Mouse (Mus musculus): ENCODE data around the gene Rab25. TPM values are rescaled to one million over a fixed set of nuclear protein-coding genes. Genes with fewer than 3 reads are reported as not detected.

Gene Rab25
- total and polyA plus RNA-seq, 3 experiments: 2.2 TPM; not detected in 2

DNA sequence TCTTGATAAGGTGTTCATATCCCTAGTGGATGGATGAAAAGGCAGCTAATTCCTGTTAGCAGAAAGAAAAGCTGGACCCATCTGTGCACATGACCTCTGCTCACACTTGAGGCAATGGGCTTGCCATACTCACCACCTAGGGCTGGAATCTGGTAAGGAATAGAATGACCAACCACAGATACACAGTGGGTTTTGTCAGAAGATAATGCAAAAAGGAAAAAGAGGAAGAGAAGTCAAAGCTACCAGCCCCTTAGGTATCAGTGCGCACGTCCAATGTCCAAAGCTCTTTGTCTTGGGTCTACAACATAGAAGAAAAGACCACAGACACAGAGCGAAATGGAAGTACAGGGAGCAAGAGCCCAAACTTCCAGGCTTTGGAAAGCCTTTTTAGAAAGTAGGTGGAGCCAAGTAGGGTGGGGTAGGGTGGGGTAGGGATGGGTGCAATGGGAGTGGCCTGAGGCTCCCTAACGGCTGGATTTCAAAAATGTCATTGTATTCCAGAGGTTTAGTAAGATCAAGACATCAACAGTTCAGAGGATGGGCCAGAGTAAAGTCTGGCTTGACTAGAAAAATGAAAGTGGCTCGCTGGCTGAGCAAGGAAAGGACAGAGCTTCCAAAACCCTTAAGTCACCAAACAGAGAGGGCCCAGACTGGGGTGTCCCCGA lies 46.6 kb downstream of the Rab25 start:
- Histone ChIP-seq H3K27me3 (ENCODE audit: control insufficient read depth, insufficient read depth, low read length) (no peaks in the 10 kb centered on the region), H3K4me3 (peak overlapping the region; percentile 87), H3K9ac (ENCODE audit: low read depth, low read length) (peak overlapping the region; percentile 88), H3K36me3 (ENCODE audit: control insufficient read depth, insufficient read depth, low read length) (peaks cover 7% of the 10 kb centered on the region), H3K79me2 (replicated peaks; ENCODE audit: control insufficient read depth, insufficient read depth, low read length) (peaks cover 6% of the 10 kb centered on the region; the same call in 1 of the 2 replicates), H3K27ac (peak overlapping the region; percentile 94), H3K4me1 (ENCODE audit: control insufficient read depth, insufficient read depth, low read length) (peaks cover 14% of the 10 kb centered on the region)
- TF ChIP-seq CTCF (IDR thresholded peaks at IDR 0.05) (no peak), POLR2A (IDR thresholded peaks at IDR 0.05; ENCODE audit: insufficient read depth, low read depth, low read length) (peak; percentile 41; the same call in 1 of the 2 replicates)
- WGBS: 32% methylated on average over 6 of the region's 6 CpGs
- DNase-seq: no peak
- intact Hi-C loops (cut with DNase I): no loop called here

DNA sequence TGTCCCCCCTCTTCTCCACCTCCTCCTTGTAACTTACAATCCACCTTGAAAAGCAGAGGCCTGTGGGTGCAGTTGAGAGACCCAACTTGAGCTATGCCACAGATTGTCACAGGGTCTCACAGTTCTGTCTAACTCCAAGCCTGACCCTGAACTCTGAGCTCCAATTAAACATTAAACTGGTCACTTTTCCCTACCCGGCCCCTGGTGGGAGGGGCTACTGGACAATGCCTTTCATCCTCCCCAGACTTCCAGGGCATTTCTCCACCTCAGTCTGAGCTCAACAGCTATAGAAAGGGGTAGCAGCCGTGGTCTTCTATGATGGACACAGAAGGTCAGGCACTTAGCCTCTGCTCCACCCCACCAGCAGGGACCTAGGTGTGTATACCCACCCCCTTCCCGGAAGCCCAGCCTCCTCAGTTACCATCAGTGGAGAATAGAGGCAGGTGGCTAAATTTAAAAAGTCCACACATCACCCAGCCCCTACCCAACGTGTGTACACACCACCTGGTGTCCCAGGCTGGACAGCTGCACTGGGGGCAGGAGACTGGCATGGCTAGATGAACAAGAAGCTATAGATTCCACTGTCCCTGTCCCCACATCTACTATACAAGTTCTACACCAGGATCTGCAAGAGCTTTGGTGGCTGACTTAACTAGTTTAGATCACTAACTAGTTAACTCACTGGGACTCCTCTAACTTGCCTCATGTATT lies 47.3 kb downstream of the Rab25 start:
- no peak for TF ChIP-seq EP300 (IDR thresholded peaks at IDR 0.05; ENCODE audit: insufficient read depth, low read depth, low read length)
- no peak for TF ChIP-seq CTCF (IDR thresholded peaks at IDR 0.05)
- no peak for TF ChIP-seq POLR2A (IDR thresholded peaks at IDR 0.05; ENCODE audit: insufficient read depth, low read depth, low read length)
- 0 out of 2 replicates have a peak overlapping the region, but pooled peaks have one; percentile 28 for H3K9ac ChIP-seq (ENCODE audit: low read depth, low read length)
- no peaks in the 10 kb centered on the region for H3K27me3 ChIP-seq (ENCODE audit: control insufficient read depth, insufficient read depth, low read length)
- H3K4me1 ChIP-seq (ENCODE audit: control insufficient read depth, insufficient read depth, low read length): peaks cover 17% of the 10 kb centered on the region
- peak overlapping the region; percentile 94 for H3K27ac ChIP-seq
- peaks cover 12% of the 10 kb centered on the region for H3K36me3 ChIP-seq (ENCODE audit: control insufficient read depth, insufficient read depth, low read length)
- peaks cover 6% of the 10 kb centered on the region; the same call in 1 of the 2 replicates for H3K79me2 ChIP-seq (replicated peaks; ENCODE audit: control insufficient read depth, insufficient read depth, low read length)
- peak overlapping the region; percentile 87 for H3K4me3 ChIP-seq
- 36% methylated on average over 4 of the region's 4 CpGs for WGBS
- no peak for DNase-seq
- intact Hi-C loops (cut with DNase I): no loop called here

DNA sequence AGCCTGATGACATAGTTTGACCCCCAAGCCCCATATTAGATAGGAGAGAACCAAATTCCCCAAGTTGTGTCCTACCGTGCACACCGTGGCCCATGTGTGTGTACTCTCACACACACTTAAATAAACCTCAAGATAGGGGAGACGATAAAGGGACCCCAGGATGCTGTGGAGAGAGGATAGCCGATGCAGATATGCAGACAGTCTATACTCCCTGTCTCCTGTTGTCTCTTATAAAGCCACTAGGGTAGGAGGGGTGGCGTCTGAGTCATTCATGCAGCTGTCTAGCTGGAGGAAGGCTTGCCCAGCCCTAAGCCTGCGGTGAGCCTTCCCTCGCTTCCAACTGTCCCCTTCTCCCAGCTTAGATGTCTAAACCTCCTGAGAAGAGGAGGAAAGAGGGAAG lies 48.0 kb downstream of the Rab25 start:
- H3K4me1 ChIP-seq (ENCODE audit: control insufficient read depth, insufficient read depth, low read length): peaks cover 23% of the 10 kb centered on the region

DNA sequence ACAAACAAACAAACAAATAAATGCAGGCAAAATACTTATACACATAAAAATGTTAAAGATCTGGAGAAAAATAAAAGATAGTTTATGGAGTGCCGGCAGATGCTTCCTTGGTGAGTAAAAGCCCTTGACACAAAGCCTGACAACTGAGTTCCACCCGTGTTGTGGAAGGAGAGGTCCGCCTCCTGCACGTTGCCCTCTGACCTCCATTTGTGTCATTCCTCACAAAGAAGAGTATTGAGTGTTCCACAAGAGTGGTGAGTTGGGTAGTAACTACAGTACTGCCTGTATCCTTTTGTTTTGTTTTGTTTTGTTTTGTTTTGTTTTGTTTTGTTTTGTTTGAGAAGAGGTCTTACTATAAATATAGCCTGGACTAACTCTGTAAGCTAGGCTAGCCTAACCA lies 48.5 kb downstream of the Rab25 start:
- no peaks in the 10 kb centered on the region for H3K27me3 ChIP-seq (ENCODE audit: control insufficient read depth, insufficient read depth, low read length)
- peaks cover 19% of the 10 kb centered on the region for H3K36me3 ChIP-seq (ENCODE audit: control insufficient read depth, insufficient read depth, low read length)
- H3K4me3 ChIP-seq: no peak overlapping the region
- TF ChIP-seq EP300 (IDR thresholded peaks at IDR 0.05; ENCODE audit: insufficient read depth, low read depth, low read length) (no peak), POLR2A (IDR thresholded peaks at IDR 0.05; ENCODE audit: insufficient read depth, low read depth, low read length) (no peak), CTCF (IDR thresholded peaks at IDR 0.05) (no peak)
- H3K27ac ChIP-seq: no peak overlapping the region
- 68% methylated on average over 4 of the region's 4 CpGs for WGBS
- H3K4me1 ChIP-seq (ENCODE audit: control insufficient read depth, insufficient read depth, low read length): peaks cover 28% of the 10 kb centered on the region
- DNase-seq: no peak
- intact Hi-C loops (cut with DNase I): no loop called here
- no peak overlapping the region for H3K9ac ChIP-seq (ENCODE audit: low read depth, low read length)
- peaks cover 6% of the 10 kb centered on the region; the same call in 1 of the 2 replicates for H3K79me2 ChIP-seq (replicated peaks; ENCODE audit: control insufficient read depth, insufficient read depth, low read length)

More for the DNA sequence above, 48.0 kb downstream of the Rab25 start:
- peaks cover 6% of the 10 kb centered on the region; the same call in 1 of the 2 replicates for H3K79me2 ChIP-seq (replicated peaks; ENCODE audit: control insufficient read depth, insufficient read depth, low read length)
- no peaks in the 10 kb centered on the region for H3K27me3 ChIP-seq (ENCODE audit: control insufficient read depth, insufficient read depth, low read length)
- intact Hi-C loops (cut with DNase I): no loop called here
- TF ChIP-seq CTCF (IDR thresholded peaks at IDR 0.05) (no peak), POLR2A (IDR thresholded peaks at IDR 0.05; ENCODE audit: insufficient read depth, low read depth, low read length) (no peak), EP300 (IDR thresholded peaks at IDR 0.05; ENCODE audit: insufficient read depth, low read depth, low read length) (no peak)
- H3K4me3 ChIP-seq: no peak overlapping the region
- H3K36me3 ChIP-seq (ENCODE audit: control insufficient read depth, insufficient read depth, low read length): peaks cover 18% of the 10 kb centered on the region
- 62% methylated on average over 7 of the region's 7 CpGs for WGBS
- no peak for DNase-seq
- H3K27ac ChIP-seq: no peak overlapping the region; the same call in 1 of the 2 replicates
- H3K9ac ChIP-seq (ENCODE audit: low read depth, low read length): no peak overlapping the region

DNA sequence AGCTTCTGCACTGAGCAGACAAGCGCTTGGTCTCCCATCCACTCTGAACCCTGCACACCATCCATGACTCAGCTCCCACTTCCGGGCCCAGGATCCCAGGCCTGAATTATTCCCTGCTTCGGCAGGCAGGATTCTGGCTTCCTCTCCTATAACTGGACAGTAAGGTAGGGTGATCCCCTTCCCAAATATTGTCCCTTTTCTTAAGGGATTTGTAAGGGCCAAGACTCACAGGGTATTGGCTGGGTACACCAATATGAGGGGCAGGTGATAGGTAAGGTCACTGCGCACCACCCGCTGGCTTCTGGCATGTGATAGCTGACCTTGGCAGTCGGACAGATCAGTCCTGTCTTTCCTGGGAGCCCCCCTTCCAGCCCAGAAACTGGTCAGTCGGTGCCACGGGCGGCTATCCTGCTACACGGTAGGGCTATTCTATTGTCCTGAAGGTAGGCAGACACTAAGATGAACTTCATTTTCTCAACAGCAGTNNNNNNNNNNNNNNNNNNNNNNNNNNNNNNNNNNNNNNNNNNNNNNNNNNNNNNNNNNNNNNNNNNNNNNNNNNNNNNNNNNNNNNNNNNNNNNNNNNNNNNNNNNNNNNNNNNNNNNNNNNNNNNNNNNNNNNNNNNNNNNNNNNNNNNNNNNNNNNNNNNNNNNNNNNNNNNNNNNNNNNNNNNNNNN lies 52.2 kb downstream of the Rab25 start:
- H3K79me2 ChIP-seq (replicated peaks; ENCODE audit: control insufficient read depth, insufficient read depth, low read length): peaks cover 6% of the 10 kb centered on the region; the same call in 1 of the 2 replicates
- peak overlapping the region; percentile 58 for H3K9ac ChIP-seq (ENCODE audit: low read depth, low read length)
- peak overlapping the region; percentile 98 for H3K27ac ChIP-seq
- peaks cover 26% of the 10 kb centered on the region for H3K36me3 ChIP-seq (ENCODE audit: control insufficient read depth, insufficient read depth, low read length)
- WGBS: 31% methylated on average over 10 of the region's 10 CpGs
- H3K4me3 ChIP-seq: 0 out of 2 replicates have a peak overlapping the region, but pooled peaks have one; percentile 11
- DNase-seq: peak in 1 of 2 experiments; percentile 55
- no peaks in the 10 kb centered on the region for H3K27me3 ChIP-seq (ENCODE audit: control insufficient read depth, insufficient read depth, low read length)
- no peak for TF ChIP-seq POLR2A (IDR thresholded peaks at IDR 0.05; ENCODE audit: insufficient read depth, low read depth, low read length)
- TF ChIP-seq EP300 (IDR thresholded peaks at IDR 0.05; ENCODE audit: insufficient read depth, low read depth, low read length): no peak
- TF ChIP-seq CTCF (IDR thresholded peaks at IDR 0.05): no peak
- peaks cover 38% of the 10 kb centered on the region for H3K4me1 ChIP-seq (ENCODE audit: control insufficient read depth, insufficient read depth, low read length)
- intact Hi-C loops (cut with DNase I): no loop called here

Data from heart, adult 2 months (tissue).